ENCODE assay signal across 8 mouse cellular contexts in genomic region chr5:136500307-136500871, GRCm38 (mm10).
DNase-seq lines count a peak whose midpoint lies in the region; ATAC-seq and TF ChIP-seq lines count a peak whose summit lies in the region.

No protein-coding gene starts in this region.

- no peak overlapping the region for H3K4me2 ChIP-seq in midbrain, embryonic 14.5 days (ENCODE audit: low read length)
- H3K4me2 ChIP-seq in midbrain, embryonic 16.5 days (ENCODE audit: low read length) = no peak overlapping the region
- H3K4me2 ChIP-seq in myocyte (ENCODE audit: low read depth) = peak overlapping the region; percentile 76

- no peak overlapping the region for H3ac ChIP-seq in myocyte (ENCODE audit: control insufficient read depth, insufficient read length)

- no peak for TF ChIP-seq POLR2A in heart, adult 2 months (IDR thresholded peaks at IDR 0.05; ENCODE audit: insufficient read depth, low read depth, low read length)
- no peak for TF ChIP-seq POLR2A in myocyte (IDR thresholded peaks at IDR 0.05; ENCODE audit: insufficient read length, low read depth)

- H3K9ac ChIP-seq in heart, adult 2 months (ENCODE audit: low read depth, low read length) = no peak overlapping the region
- H3K9ac ChIP-seq in midbrain, embryonic 14.5 days (replicated peaks; ENCODE audit: low read length) = no peak overlapping the region
- no peak overlapping the region for H3K9ac ChIP-seq in midbrain, embryonic 16.5 days (ENCODE audit: low read depth, low read length)

- H3K27me3 ChIP-seq in heart, adult 2 months (ENCODE audit: control insufficient read depth, insufficient read depth, low read length) = no peaks in the 10 kb centered on the region
- H3K27me3 ChIP-seq in midbrain, embryonic 14.5 days (ENCODE audit: control insufficient read depth, insufficient read depth, low read length) = no peaks in the 10 kb centered on the region
- no peaks in the 10 kb centered on the region for H3K27me3 ChIP-seq in midbrain, embryonic 16.5 days (ENCODE audit: control insufficient read depth, insufficient read depth, low read depth, low read length)
- no peaks in the 10 kb centered on the region for H3K27me3 ChIP-seq in myocyte (ENCODE audit: control insufficient read depth, insufficient read depth, insufficient read length)

- peaks cover 16% of the 10 kb centered on the region for H3K4me1 ChIP-seq in heart, adult 2 months (ENCODE audit: control insufficient read depth, insufficient read depth, low read length)
- peaks cover 10% of the 10 kb centered on the region for H3K4me1 ChIP-seq in midbrain, embryonic 14.5 days (ENCODE audit: control insufficient read depth, insufficient read depth, low read length)
- H3K4me1 ChIP-seq in midbrain, embryonic 16.5 days (ENCODE audit: control insufficient read depth, insufficient read depth, low read length) = peaks cover 20% of the 10 kb centered on the region

- peak in 1 of 2 experiments; percentile 20 for DNase-seq in heart, adult 2 months
- DNase-seq in heart, postnatal 4 days = no peak
- DNase-seq in midbrain, embryonic 14.5 days = peak; percentile 17
- peak; percentile 54 to 69 for DNase-seq in cerebellum, postnatal 36 days
- no peak for DNase-seq in ovary, postnatal 36 days (ENCODE audit: low spot score)
- DNase-seq in layer of hippocampus, adult 8-10 months (ENCODE audit: low spot score in 2 of 2) = no peak

- 18% methylated on average over 6 of the region's 6 CpGs for WGBS in heart, adult 2 months
- 56% methylated on average over 6 of the region's 6 CpGs for WGBS in midbrain, embryonic 14.5 days
- WGBS in midbrain, embryonic 16.5 days = 54% methylated on average over 6 of the region's 6 CpGs

- H3K4me3 ChIP-seq in heart, adult 2 months = no peak overlapping the region
- H3K4me3 ChIP-seq in midbrain, embryonic 14.5 days (replicated peaks; ENCODE audit: low read depth, low read length) = no peak overlapping the region
- no peak overlapping the region for H3K4me3 ChIP-seq in midbrain, embryonic 16.5 days (ENCODE audit: low read depth, low read length)
- H3K4me3 ChIP-seq in myocyte = no peak overlapping the region

- peaks cover 4% of the 10 kb centered on the region for H3K79me2 ChIP-seq in heart, adult 2 months (replicated peaks; ENCODE audit: control insufficient read depth, insufficient read depth, low read length)
- peaks cover 92% of the 10 kb centered on the region for H3K79me2 ChIP-seq in myocyte (ENCODE audit: control insufficient read depth, insufficient read depth)

- TF ChIP-seq EP300 in heart, adult 2 months (IDR thresholded peaks at IDR 0.05; ENCODE audit: insufficient read depth, low read depth, low read length) = no peak

- no peak for ATAC-seq in midbrain, embryonic 14.5 days (ENCODE audit: low FRiP score, low TSS enrichment)
- ATAC-seq in midbrain, embryonic 16.5 days = no peak

- H3K27ac ChIP-seq in heart, adult 2 months = peak overlapping the region; percentile 18; the same call in 1 of the 2 replicates
- no peak overlapping the region for H3K27ac ChIP-seq in midbrain, embryonic 14.5 days (replicated peaks; ENCODE audit: low read depth, low read length)
- no peak overlapping the region; the same call in 1 of the 2 replicates for H3K27ac ChIP-seq in midbrain, embryonic 16.5 days (ENCODE audit: low read length)

- TF ChIP-seq CTCF in heart, adult 2 months (IDR thresholded peaks at IDR 0.05) = no peak

- intact Hi-C loops in heart, adult 2 months (cut with DNase I) = no loop called here

- H3K36me3 ChIP-seq in heart, adult 2 months (ENCODE audit: control insufficient read depth, insufficient read depth, low read length) = no peaks in the 10 kb centered on the region
- no peaks in the 10 kb centered on the region for H3K36me3 ChIP-seq in midbrain, embryonic 14.5 days (ENCODE audit: control insufficient read depth, insufficient read depth, low read length)
- H3K36me3 ChIP-seq in midbrain, embryonic 16.5 days (ENCODE audit: control insufficient read depth, insufficient read depth, low read length) = no peaks in the 10 kb centered on the region
- no peaks in the 10 kb centered on the region for H3K36me3 ChIP-seq in myocyte (ENCODE audit: control insufficient read depth, insufficient read depth)

- H3K9me3 ChIP-seq in midbrain, embryonic 14.5 days (ENCODE audit: control insufficient read depth, low read length) = no peaks in the 10 kb centered on the region
- H3K9me3 ChIP-seq in midbrain, embryonic 16.5 days (replicated peaks; ENCODE audit: control insufficient read depth, low read length, poor library complexity, severe bottlenecking) = no peaks in the 10 kb centered on the region

TF ChIP-seq in myocyte, 11 proteins besides CTCF, POLR2A, EP300 and RAD21:
- TF ChIP-seq MYOD1 (IDR thresholded peaks at IDR 0.05; ENCODE audit: control insufficient read depth in 1 of 3, insufficient read length in 2 of 3, low read depth in 2 of 3) (peak in 2 of 3 experiments; percentile 30 to 80), MYOG (IDR thresholded peaks at IDR 0.05; ENCODE audit: control insufficient read depth in 1 of 3, insufficient read depth in 1 of 3, insufficient read length in 2 of 3, low read depth in 2 of 3) (peak in 2 of 3 experiments; percentile 41 to 54), TCF12 (IDR thresholded peaks at IDR 0.05; ENCODE audit: insufficient read depth, poor library complexity, severe bottlenecking) (no peak)
TF ChIP-seq in myocyte: peak in this region for 2.

Comparison
In these comparisons a context has a peak if more than half of its experiments do, and no peak if none do; other contexts are left out.
1. DNase-seq: peak in midbrain, embryonic 14.5 days (single experiment) and cerebellum, postnatal 36 days (2 of 2); none in heart, postnatal 4 days (single experiment), ovary, postnatal 36 days (single experiment) and layer of hippocampus, adult 8-10 months (0 of 2).